Mouse (Mus musculus) brown adipose tissue, adult 24 weeks (tissue): ENCODE results near the gene Cdk17. TPM values are rescaled to one million over a fixed set of nuclear protein-coding genes. Genes with fewer than 3 reads are reported as not detected.

ENCODE experiments used
- H3K27ac ChIP-seq: fragments of 200-500 bp; replicated peaks from 2 replicates; pipeline ENCODE4 v1.5.1; 2012; ENCODE audit warnings: low read depth, mild to moderate bottlenecking, low read length
- H3K4me1 ChIP-seq: fragments of 200-500 bp; 2 replicates; pipeline ENCODE4 v1.6.1; 2012; ENCODE audit warnings: low read length, mixed read lengths; ENCODE audit not compliant: control insufficient read depth, insufficient read depth, insufficient read length
- H3K4me3 ChIP-seq: fragments of 200-500 bp; 2 replicates; pipeline ENCODE4 v1.5.1; 2012; ENCODE audit warnings: low read depth, mild to moderate bottlenecking, low read length, moderate library complexity; ENCODE audit not compliant: insufficient read depth
- polyA plus RNA-seq: library from polyadenylated mRNA; stranded (reverse); fragments of >200 nt; gene quantifications from 2 replicates; pipeline ENCODE4 v1.2.4, GENCODE M21; 2012; ENCODE audit not compliant: missing spikeins, insufficient read depth, insufficient read length

Gene Cdk17
- polyA plus RNA-seq, 1 experiment = 23.6 TPM

GRCm38 (mm10) chr10:93129904-93130455, 30.7 kb upstream of the Cdk17 start:
- Histone ChIP-seq H3K27ac (peak overlapping the region; percentile 55; the same call in 1 of the 2 replicates), H3K4me1 (no peaks in the 10 kb centered on the region; the same call in 1 of the 2 replicates), H3K4me3 (no peak overlapping the region)

DNA sequence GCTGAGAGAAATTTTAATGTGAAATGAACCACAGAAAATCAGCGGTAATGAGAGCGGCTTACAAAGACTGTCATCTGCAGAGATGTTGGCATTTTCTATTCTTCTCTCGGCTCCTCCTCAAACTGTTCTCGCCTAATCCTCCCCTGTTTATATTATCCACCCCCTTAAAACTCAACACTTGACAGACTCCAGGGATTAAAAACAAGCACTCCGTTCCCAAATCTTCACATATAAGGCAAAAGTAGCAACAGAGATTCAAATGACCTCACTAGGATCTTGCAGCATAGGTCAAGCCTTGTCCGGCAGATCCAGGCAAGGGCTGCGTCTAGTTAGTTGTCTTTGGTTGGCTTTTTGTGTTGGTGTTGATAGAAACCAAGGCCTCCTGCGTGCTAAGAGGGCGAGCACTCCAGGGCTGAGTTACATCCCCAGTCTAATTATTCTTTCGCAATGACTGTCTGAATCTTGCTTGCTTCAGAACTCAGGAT, 30.2 kb upstream of the Cdk17 start:
- Histone ChIP-seq H3K4me3 (no peak overlapping the region), H3K27ac (peak overlapping the region; percentile 55), H3K4me1 (no peaks in the 10 kb centered on the region; the same call in 1 of the 2 replicates)

DNA sequence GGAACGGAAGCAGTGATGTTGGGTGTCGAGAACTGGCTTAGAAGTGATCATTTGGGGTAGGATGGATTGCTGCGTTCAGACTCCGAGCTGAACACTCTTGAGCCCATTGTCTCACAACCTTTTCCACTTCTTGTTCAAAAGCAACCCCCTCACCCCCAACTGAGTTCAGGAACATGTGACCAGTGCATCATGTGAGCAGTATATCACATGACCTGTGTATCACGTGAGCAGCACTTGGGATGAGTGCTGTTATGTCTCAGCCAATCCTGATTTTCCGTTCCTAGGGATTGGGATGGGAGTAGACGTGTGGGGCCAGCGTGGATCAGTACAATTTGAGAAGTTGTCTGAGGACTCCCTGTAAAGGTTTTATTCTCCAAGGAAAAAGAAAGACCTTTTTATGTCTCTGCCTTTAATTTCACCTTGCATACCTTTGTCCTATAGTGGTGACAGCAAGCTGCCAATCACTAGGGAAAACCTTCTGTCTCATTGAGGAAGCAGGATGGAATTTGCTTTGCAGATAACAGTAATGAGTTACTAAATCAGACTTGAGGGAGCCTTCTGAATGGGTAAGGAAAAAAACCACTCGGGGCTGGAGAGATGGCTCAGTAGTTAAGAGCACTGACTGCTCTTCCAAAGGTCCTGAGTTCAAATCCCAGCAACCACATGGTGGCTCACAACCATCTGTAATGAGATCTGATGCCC, 28.7 kb upstream of the Cdk17 start:
- Histone ChIP-seq H3K4me3 (no peak overlapping the region), H3K27ac (no peak overlapping the region), H3K4me1 (no peaks in the 10 kb centered on the region; the same call in 1 of the 2 replicates)

DNA sequence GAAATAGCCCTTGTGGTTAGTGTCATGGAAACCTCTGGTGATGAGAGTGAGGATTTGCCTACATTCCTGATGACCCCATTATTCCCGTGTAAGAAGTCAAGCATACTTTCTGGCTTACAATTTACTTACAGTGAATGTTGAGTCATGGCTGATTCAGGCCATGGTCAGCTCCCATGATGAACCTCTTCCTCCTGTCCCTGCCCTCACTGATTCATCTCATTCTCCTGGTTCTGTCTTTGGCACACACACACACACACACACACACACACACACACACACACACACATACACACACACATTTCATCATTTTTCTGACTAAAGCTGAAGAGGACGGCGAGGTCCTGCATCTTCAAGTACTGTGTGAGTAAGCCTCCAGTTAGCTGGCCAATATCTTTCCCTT, 21.9 kb upstream of the Cdk17 start:
- Histone ChIP-seq H3K4me1 (peaks cover 2% of the 10 kb centered on the region), H3K4me3 (no peak overlapping the region), H3K27ac (no peak overlapping the region)

DNA sequence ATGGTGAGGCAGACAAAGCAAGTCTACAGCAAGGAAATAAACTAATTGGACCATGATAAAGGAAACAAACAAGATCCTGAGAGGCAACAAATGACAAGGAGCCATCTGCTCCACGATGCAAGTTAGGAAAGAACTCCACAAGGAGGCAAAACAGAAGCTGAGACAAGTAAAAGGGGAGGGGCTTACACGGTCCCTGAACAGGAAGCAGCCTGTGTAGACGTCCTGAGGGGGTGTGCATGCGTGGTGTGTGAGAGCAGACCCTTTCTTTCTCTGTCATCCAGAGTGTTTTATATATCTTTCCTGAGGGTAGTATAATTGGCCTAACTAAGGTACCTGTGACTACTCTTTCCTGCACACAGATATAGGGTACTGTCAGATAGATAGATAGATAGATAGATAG, 19.9 kb upstream of the Cdk17 start:
- H3K4me1 ChIP-seq = peaks cover 6% of the 10 kb centered on the region
- no peak overlapping the region for H3K4me3 ChIP-seq
- H3K27ac ChIP-seq = no peak overlapping the region

- Histone ChIP-seq H3K27ac (no peak overlapping the region), H3K4me3 (no peak overlapping the region), H3K4me1 (peaks cover 6% of the 10 kb centered on the region)
Measured at GRCm38 (mm10) chr10:93142600-93143284, 17.9 kb upstream of the Cdk17 start.

- Histone ChIP-seq H3K4me1 (peaks cover 6% of the 10 kb centered on the region), H3K4me3 (no peak overlapping the region), H3K27ac (no peak overlapping the region)
Measured at GRCm38 (mm10) chr10:93143285-93143985, 17.2 kb upstream of the Cdk17 start.

GRCm38 (mm10) chr10:93143986-93144314, 16.7 kb upstream of the Cdk17 start:
- Histone ChIP-seq H3K4me3 (no peak overlapping the region), H3K27ac (no peak overlapping the region), H3K4me1 (peaks cover 6% of the 10 kb centered on the region)

GRCm38 (mm10) chr10:93144579-93144978, 16.1 kb upstream of the Cdk17 start:
- Histone ChIP-seq H3K27ac (no peak overlapping the region), H3K4me1 (peaks cover 6% of the 10 kb centered on the region), H3K4me3 (no peak overlapping the region)

GRCm38 (mm10) chr10:93145088-93145487, 15.6 kb upstream of the Cdk17 start:
- H3K27ac ChIP-seq = peak overlapping the region; percentile 25; the same call in 1 of the 2 replicates
- peaks cover 6% of the 10 kb centered on the region for H3K4me1 ChIP-seq
- H3K4me3 ChIP-seq = no peak overlapping the region

DNA sequence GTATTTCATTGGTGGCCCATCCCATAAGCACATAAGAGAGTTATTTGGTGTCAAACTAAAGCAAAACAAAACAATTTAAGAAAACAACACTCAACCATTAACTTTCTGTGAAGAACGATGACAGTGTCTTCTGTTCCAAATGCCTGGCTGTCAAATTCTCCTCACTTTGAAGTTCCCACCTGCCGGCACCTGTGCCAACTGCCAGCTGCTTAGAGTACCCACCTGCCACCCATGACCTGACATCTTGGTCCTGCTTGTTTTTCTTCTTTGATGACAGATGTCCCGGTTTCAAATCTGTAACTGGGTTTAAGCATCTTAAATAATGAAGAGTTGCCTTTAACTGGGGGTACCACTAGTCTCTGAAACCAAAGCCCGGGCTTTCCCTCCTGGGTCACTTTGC, 14.1 kb upstream of the Cdk17 start:
- H3K4me3 ChIP-seq = no peak overlapping the region
- H3K4me1 ChIP-seq = peaks cover 6% of the 10 kb centered on the region
- no peak overlapping the region for H3K27ac ChIP-seq

DNA sequence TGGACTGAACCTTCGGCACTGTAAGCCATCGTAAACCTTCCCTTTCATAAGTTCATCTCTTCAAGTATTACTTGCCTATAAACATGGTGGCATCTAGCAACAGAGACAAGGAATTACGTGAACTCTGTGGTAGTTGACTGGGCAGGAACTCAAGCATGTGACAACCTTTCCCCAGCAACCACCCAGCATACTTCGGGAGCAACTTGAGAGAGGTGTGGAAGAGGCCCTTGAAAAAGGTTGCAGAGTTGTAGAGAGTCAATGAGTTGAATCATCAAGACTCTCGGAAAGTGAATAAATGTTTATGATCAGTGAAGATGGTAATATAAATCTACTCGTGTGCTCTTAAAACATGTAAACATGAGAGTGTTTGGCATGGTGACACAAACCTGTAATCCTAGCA, 13.0 kb upstream of the Cdk17 start:
- peaks cover 10% of the 10 kb centered on the region for H3K4me1 ChIP-seq
- no peak overlapping the region for H3K4me3 ChIP-seq
- no peak overlapping the region for H3K27ac ChIP-seq

GRCm38 (mm10) chr10:93149597-93149996, 11.1 kb upstream of the Cdk17 start:
- Histone ChIP-seq H3K27ac (no peak overlapping the region), H3K4me3 (no peak overlapping the region), H3K4me1 (peaks cover 8% of the 10 kb centered on the region)

GRCm38 (mm10) chr10:93151775-93152174, 8.9 kb upstream of the Cdk17 start:
- Histone ChIP-seq H3K4me1 (peaks cover 13% of the 10 kb centered on the region), H3K27ac (peak overlapping the region; percentile 77), H3K4me3 (no peak overlapping the region)

DNA sequence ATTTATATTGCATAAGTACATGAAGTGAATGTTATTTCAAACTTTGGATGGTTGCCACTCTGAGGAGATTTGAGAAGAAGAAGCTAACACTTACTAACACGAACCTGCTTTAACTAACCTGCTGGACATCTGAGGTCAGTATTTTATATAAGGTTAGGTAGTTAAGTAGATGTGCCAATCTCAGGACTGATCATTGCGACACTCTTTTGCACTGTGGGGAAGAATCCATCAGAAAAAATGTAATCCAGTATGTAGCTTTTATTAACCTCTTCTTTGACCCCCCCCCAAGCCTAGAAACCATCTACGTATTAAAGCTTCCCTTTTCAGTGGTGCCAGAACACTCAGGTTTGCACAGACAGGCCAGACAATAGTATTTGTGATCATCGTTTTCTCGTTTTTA, 8.0 kb upstream of the Cdk17 start:
- Histone ChIP-seq H3K27ac (peak overlapping the region; percentile 47; the same call in 1 of the 2 replicates), H3K4me1 (peaks cover 13% of the 10 kb centered on the region), H3K4me3 (no peak overlapping the region)
